Mouse (Mus musculus): ENCODE measurements around the gene 3110001I22Rik. TPM values are rescaled to one million over a fixed set of nuclear protein-coding genes. Genes with fewer than 3 reads are reported as not detected.
A peak's percentile ranks its signal among the peaks of the same experiment; 100 is the strongest.

Gene 3110001I22Rik
- total RNA-seq, 1 experiment, result 10.9 TPM

- in situ Hi-C loops (cut with MboI; ENCODE audit: low sequenced_read_pairs in 2 of 2, unreplicated experiment in 2 of 2), result no loop called here
- peaks cover 13% of the 10 kb centered on the region for H3K36me3 ChIP-seq (ENCODE audit: control insufficient read depth, insufficient read depth, low read length, poor library complexity, severe bottlenecking)
- no peaks in the 10 kb centered on the region for H3K4me1 ChIP-seq (ENCODE audit: control insufficient read depth in 2 of 2, insufficient read depth in 2 of 2, low read length in 2 of 2, poor library complexity in 1 of 2)
- no peaks in the 10 kb centered on the region for H3K9me3 ChIP-seq (ENCODE audit: control insufficient read depth, insufficient read depth, low read depth, low read length)
- TF ChIP-seq ZC3H11A (IDR thresholded peaks at IDR 0.05; ENCODE audit: borderline replicate concordance, low read depth, low read length), result no peak
- no peak for TF ChIP-seq ZNF384 (IDR thresholded peaks at IDR 0.05; ENCODE audit: low read depth, low read length)
- no peak for TF ChIP-seq HCFC1 (IDR thresholded peaks at IDR 0.05; ENCODE audit: borderline replicate concordance, insufficient read depth, low read length)
- TF ChIP-seq CHD2 (IDR thresholded peaks at IDR 0.05; ENCODE audit: low read depth, low read length), result no peak
- TF ChIP-seq MAFK (IDR thresholded peaks at IDR 0.05; ENCODE audit: insufficient read depth, low read depth, low read length), result no peak
- no peak overlapping the region for H3K27ac ChIP-seq (ENCODE audit: insufficient read depth, low read depth, low read length, poor library complexity, severe bottlenecking)
- no peak overlapping the region for H3K4me3 ChIP-seq (ENCODE audit: insufficient read depth in 1 of 2, low read depth in 1 of 2, low read length in 2 of 2, poor library complexity in 1 of 2, severe bottlenecking in 1 of 2)
- H3K9ac ChIP-seq (ENCODE audit: insufficient read depth, low read depth, low read length, poor library complexity, severe bottlenecking), result no peak overlapping the region
- no peak for DNase-seq (ENCODE audit: low read depth, low spot score)
These were observed 30.5 kb downstream of the 3110001I22Rik start for GRCm38 (mm10) chr16:13702184-13702583.

GRCm38 (mm10) chr16:13704676-13705075 is 32.9 kb downstream of the 3110001I22Rik start:
- TF ChIP-seq MAFK (IDR thresholded peaks at IDR 0.05; ENCODE audit: insufficient read depth, low read depth, low read length) (no peak), CHD2 (IDR thresholded peaks at IDR 0.05; ENCODE audit: low read depth, low read length) (no peak), HCFC1 (IDR thresholded peaks at IDR 0.05; ENCODE audit: borderline replicate concordance, insufficient read depth, low read length) (no peak), ZNF384 (IDR thresholded peaks at IDR 0.05; ENCODE audit: low read depth, low read length) (no peak), ZC3H11A (IDR thresholded peaks at IDR 0.05; ENCODE audit: borderline replicate concordance, low read depth, low read length) (no peak)
- Histone ChIP-seq H3K4me3 (ENCODE audit: insufficient read depth in 1 of 2, low read depth in 1 of 2, low read length in 2 of 2, poor library complexity in 1 of 2, severe bottlenecking in 1 of 2) (no peak overlapping the region), H3K36me3 (ENCODE audit: control insufficient read depth, insufficient read depth, low read length, poor library complexity, severe bottlenecking) (peaks cover 9% of the 10 kb centered on the region; the same call in 1 of the 2 replicates), H3K9me3 (ENCODE audit: control insufficient read depth, insufficient read depth, low read depth, low read length) (no peaks in the 10 kb centered on the region), H3K27ac (ENCODE audit: insufficient read depth, low read depth, low read length, poor library complexity, severe bottlenecking) (no peak overlapping the region), H3K4me1 (ENCODE audit: control insufficient read depth in 2 of 2, insufficient read depth in 2 of 2, low read length in 2 of 2, poor library complexity in 1 of 2) (no peaks in the 10 kb centered on the region), H3K9ac (ENCODE audit: insufficient read depth, low read depth, low read length, poor library complexity, severe bottlenecking) (peak overlapping the region; percentile 31; the same call in 1 of the 2 replicates)
- in situ Hi-C loops (cut with MboI; ENCODE audit: low sequenced_read_pairs in 2 of 2, unreplicated experiment in 2 of 2), result no loop called here
- DNase-seq (ENCODE audit: low read depth, low spot score), result no peak

GRCm38 (mm10) chr16:13714910-13715309 is 43.2 kb downstream of the 3110001I22Rik start:
- Histone ChIP-seq H3K9ac (ENCODE audit: insufficient read depth, low read depth, low read length, poor library complexity, severe bottlenecking) (no peak overlapping the region), H3K9me3 (ENCODE audit: control insufficient read depth, insufficient read depth, low read depth, low read length) (no peaks in the 10 kb centered on the region), H3K4me3 (ENCODE audit: insufficient read depth in 1 of 2, low read depth in 1 of 2, low read length in 2 of 2, poor library complexity in 1 of 2, severe bottlenecking in 1 of 2) (no peak overlapping the region), H3K36me3 (ENCODE audit: control insufficient read depth, insufficient read depth, low read length, poor library complexity, severe bottlenecking) (peaks cover 6% of the 10 kb centered on the region; the same call in 1 of the 2 replicates), H3K4me1 (ENCODE audit: control insufficient read depth in 2 of 2, insufficient read depth in 2 of 2, low read length in 2 of 2, poor library complexity in 1 of 2) (peaks cover 0 to 13% of the 10 kb centered on the region in 2 experiments), H3K27ac (ENCODE audit: insufficient read depth, low read depth, low read length, poor library complexity, severe bottlenecking) (peak overlapping the region; percentile 24; the same call in 1 of the 2 replicates)
- DNase-seq (ENCODE audit: low read depth, low spot score), result no peak
- in situ Hi-C loops (cut with MboI; ENCODE audit: low sequenced_read_pairs in 2 of 2, unreplicated experiment in 2 of 2), result no loop called here
- no peak for TF ChIP-seq HCFC1 (IDR thresholded peaks at IDR 0.05; ENCODE audit: borderline replicate concordance, insufficient read depth, low read length)
- no peak for TF ChIP-seq ZNF384 (IDR thresholded peaks at IDR 0.05; ENCODE audit: low read depth, low read length)
- TF ChIP-seq ZC3H11A (IDR thresholded peaks at IDR 0.05; ENCODE audit: borderline replicate concordance, low read depth, low read length), result no peak
- TF ChIP-seq MAFK (IDR thresholded peaks at IDR 0.05; ENCODE audit: insufficient read depth, low read depth, low read length), result no peak
- TF ChIP-seq CHD2 (IDR thresholded peaks at IDR 0.05; ENCODE audit: low read depth, low read length), result no peak

GRCm38 (mm10) chr16:13716821-13717553 is 45.3 kb downstream of the 3110001I22Rik start:
- H3K9ac ChIP-seq (ENCODE audit: insufficient read depth, low read depth, low read length, poor library complexity, severe bottlenecking), result no peak overlapping the region
- no peaks in the 10 kb centered on the region for H3K9me3 ChIP-seq (ENCODE audit: control insufficient read depth, insufficient read depth, low read depth, low read length)
- in situ Hi-C loops (cut with MboI; ENCODE audit: low sequenced_read_pairs in 2 of 2, unreplicated experiment in 2 of 2), result no loop called here
- no peak overlapping the region for H3K4me3 ChIP-seq (ENCODE audit: insufficient read depth in 1 of 2, low read depth in 1 of 2, low read length in 2 of 2, poor library complexity in 1 of 2, severe bottlenecking in 1 of 2)
- peaks cover 6% of the 10 kb centered on the region; the same call in 1 of the 2 replicates for H3K36me3 ChIP-seq (ENCODE audit: control insufficient read depth, insufficient read depth, low read length, poor library complexity, severe bottlenecking)
- no peak for DNase-seq (ENCODE audit: low read depth, low spot score)
- H3K27ac ChIP-seq (ENCODE audit: insufficient read depth, low read depth, low read length, poor library complexity, severe bottlenecking), result no peak overlapping the region
- no peak for TF ChIP-seq HCFC1 (IDR thresholded peaks at IDR 0.05; ENCODE audit: borderline replicate concordance, insufficient read depth, low read length)
- TF ChIP-seq ZC3H11A (IDR thresholded peaks at IDR 0.05; ENCODE audit: borderline replicate concordance, low read depth, low read length), result no peak
- no peak for TF ChIP-seq CHD2 (IDR thresholded peaks at IDR 0.05; ENCODE audit: low read depth, low read length)
- TF ChIP-seq MAFK (IDR thresholded peaks at IDR 0.05; ENCODE audit: insufficient read depth, low read depth, low read length), result no peak
- TF ChIP-seq ZNF384 (IDR thresholded peaks at IDR 0.05; ENCODE audit: low read depth, low read length), result no peak
- peaks cover 2 to 13% of the 10 kb centered on the region in 2 experiments for H3K4me1 ChIP-seq (ENCODE audit: control insufficient read depth in 2 of 2, insufficient read depth in 2 of 2, low read length in 2 of 2, poor library complexity in 1 of 2)
